Mouse (Mus musculus): ENCODE data around the gene Lrfn3.

Lrfn3 gene

DNA sequence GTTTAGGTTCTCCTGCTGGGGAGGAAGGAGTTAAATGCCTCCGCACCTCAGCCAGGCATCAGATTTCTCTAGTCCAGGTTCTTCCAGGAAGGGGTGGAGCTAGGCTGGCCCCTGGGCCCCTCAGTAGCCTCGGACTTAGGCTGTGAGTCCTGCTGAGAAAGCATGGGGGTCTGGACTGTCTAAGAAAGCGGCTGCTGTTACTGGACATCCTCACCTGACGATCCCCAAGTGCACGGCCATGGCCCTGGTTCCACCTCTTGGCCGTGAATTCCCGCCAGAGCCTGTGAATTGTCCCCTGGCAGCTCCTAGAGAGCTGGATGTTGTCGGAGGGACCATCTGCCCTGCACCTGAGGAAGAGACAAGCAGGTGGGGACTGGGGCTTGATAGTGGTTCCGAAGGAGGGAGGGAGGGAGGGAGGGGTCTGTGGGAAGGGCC is 47.8 kb downstream of the Lrfn3 start, which contains the start of gene Syne4:
Syne4 (plus strand) TSS at position 87 of the 435 bp plus-strand sequence.
- no peak for DNase-seq (ENCODE audit: low spot score in 2 of 2)

DNA sequence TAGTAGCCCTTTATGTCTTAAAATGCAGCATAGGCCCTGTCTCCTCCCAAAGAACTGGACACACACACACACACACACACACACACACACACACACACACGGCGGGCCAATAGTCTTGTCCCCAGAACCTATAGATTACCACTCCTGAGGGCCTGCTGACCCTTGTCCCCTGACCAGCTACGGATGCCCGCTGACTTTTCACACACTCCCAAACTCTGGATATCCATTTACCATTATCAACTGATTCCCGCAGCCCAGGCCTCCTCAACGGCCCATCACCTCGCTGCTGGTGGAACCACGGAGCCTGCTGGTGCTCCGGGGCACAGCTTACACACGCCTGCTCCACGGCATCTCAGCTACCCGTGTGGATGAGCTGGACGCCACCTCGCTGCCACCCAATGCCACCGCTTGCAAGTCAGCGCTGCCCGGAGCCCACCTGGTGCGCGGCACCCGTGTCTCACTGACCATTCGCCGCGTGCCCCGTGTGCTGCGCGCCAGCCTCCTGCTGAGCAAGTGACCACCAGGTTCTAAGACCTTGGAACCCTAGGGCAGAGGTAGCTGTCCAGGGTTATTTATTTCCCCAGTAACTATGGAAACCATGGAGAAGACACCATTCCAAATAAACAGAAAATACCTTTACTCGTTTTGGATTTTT is 48.8 kb downstream of the Lrfn3 start:
- DNase-seq (ENCODE audit: low spot score in 2 of 2) = no peak

DNA sequence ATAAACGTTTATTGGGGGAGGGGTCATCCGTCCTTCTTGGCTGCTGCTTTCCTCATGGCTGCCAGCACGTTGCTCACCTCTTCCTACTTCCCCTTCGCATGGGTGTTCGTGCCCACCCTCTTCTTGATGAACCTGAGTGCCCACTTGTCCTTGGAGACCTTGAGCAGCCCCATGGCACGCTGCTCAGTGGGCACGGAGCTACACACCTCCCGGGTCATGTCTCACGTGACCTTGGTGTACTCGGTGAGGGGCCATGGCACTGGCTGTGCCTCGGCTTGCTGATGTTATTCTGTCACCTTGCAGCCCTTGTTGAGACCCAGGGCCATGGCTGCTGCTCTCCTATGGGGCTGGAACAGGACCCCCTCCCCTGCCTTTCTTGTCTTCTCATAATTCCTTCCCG is 52.4 kb downstream of the Lrfn3 start:
- no peak for DNase-seq (ENCODE audit: low spot score in 2 of 2)

DNA sequence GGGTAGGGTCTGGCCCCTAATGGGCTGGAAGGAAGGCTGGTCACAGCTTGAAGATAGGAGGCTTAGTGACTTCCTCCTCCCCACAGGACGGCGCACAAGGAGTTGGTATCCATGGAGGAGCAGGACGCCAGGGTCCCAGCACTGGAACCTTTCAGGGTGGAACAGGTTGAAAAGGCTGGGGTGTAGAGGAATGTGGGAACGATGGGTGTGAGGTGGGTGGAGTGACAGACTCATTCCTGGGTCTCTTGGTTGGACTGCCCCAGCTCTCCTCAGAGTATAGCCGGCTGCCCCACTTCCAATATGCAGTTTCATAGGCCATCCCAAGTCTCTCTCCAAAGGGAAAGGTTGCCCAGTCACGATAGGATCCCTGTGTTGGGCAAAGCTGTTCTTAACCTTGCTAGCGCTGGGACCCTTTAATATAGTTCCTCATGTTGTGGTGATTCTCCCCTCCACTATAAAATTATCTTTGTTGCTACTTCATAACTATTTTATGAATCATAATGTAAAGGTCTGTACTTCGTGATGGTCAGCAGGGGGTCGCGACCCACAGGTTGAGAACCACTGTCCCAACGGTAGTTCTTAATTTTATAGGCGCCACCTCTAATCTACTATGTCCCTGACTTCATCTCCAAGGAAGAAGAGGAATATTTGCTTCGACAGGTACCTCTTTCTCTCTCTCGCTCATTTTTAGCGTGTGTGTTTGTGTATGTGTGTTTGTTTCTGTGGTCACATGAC is 53.0 kb downstream of the Lrfn3 start:
- DNase-seq (ENCODE audit: low spot score in 2 of 2) = no peak

DNA sequence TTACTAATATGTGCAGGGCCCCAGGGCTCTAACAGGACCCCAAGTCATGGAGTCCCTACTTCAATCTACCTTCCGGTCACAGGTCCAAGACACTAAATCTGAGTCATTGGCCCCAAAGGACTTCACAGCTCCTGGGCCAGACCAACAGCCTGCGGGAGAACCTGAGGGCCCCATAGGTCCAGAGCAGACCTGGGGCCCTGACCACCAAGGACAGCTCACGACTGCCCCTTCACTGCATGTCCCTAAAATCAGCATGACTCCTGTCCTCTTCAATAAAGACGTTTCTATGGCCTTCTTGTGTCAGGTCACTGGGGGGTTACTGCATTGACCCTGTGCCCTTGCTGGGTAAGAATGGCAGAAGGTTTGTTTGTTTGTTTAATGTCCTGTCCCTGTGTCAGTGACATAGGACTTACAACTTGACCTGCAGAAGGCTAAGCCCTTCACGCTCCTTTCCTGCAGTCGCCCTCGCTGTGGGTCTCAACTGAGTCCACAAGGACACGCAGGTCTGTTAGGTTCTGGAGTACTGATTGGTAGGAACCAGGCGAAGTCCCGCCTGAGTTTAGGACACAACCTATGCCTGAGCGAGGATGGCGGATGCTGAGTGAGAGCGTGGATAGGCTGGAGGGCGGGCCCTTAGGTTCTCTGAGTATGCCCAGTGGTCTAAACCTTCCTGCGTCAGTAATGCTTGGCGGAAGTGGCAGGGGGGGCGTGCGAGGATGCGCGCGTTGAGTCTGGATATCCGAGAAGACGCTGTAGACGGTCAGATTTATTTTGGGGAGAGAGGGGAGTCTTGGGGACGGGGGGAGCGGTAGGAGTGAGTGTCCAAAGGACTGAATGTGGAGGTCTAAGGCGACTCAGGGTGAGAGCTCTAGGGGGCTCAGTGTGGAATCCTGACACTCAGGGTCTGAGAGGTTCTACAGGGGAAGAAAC is 54.2 kb downstream of the Lrfn3 start, which contains the start of gene Alkbh6:
Alkbh6 (plus strand) TSS at position 642 of the 930 bp plus-strand sequence.
- peak; percentile 94 for DNase-seq (ENCODE audit: low spot score in 2 of 2)

DNA sequence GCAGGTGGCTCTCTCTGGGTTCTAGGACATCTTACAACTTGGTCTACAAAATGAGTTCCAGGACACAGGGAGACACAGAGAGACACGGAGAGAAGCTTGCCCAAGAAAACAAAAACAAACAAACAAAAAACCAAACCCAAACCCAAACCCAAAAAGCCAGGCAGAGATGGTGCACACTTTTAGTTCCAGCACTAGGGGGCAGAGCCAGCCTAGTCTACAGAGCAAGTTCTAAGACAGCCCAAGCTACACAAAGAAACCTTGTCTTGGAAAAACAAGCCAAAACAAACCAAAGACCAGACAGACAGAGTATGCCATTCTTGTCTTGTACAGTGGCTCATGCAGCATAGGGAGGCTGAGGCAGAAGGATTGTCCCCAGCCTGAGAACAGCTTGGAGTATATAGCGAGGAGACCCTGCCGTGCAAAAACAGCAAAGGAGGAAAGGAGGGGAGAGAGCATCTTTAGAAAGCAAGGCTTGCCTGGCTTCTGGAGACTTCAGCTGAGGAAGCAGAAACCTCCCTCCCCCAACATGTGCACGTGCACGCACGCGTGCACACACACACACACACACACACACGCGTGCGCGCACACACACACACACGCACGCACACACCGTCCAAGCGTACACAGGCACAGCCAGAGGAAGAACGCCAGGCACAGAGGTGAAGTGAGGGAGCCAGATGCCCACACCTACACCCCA is 56.3 kb downstream of the Lrfn3 start:
- no peak for DNase-seq (ENCODE audit: low spot score in 2 of 2)
